Mouse (Mus musculus) bone marrow macrophage, adult 2 months (primary cell): ENCODE measurements at regions not wholly inside any gene's neighbourhood (a gene's known extent, or its start where the extent isn't known, plus 50 kb on each side); places are given as distances from the start of the nearest gene placed in this dataset.

Source experiments
- CTCF ChIP-seq: IDR thresholded peaks from 2 replicates; pipeline ENCODE4 v1.5.1; 2012; ENCODE audit warnings: low read depth, mild to moderate bottlenecking, low read length, moderate library complexity
- POLR2A ChIP-seq: IDR thresholded peaks from 2 replicates; pipeline ENCODE4 v1.6.1; 2012; ENCODE audit warnings: mild to moderate bottlenecking, low read depth, low read length, borderline replicate concordance

GRCm38 (mm10) chr10:17418227-17418685 lies 304.8 kb upstream of the Cited2 start:
- TF ChIP-seq CTCF = no peak
- no peak for TF ChIP-seq POLR2A
